Mouse (Mus musculus) MEL (cell line): ENCODE measurements around the gene Acpp.

ENCODE experiments used
- CTCF ChIP-seq, 3 experiments: IDR thresholded peaks in 2 of 3; conservative IDR thresholded peaks in 1 of 3; 2 replicates each; pipeline ENCODE4 v1.5.1; 2011 to 2012; ENCODE audit warnings: low read length in 3 of 3, low read depth in 2 of 3, mild to moderate bottlenecking in 2 of 3, improper control_type of control experiment in 1 of 3, inconsistent platforms in 1 of 3, mixed read lengths in 1 of 3, moderate library complexity in 1 of 3; ENCODE audit not compliant: control insufficient read depth in 1 of 3, insufficient read depth in 1 of 3, poor library complexity in 1 of 3, severe bottlenecking in 1 of 3
- ETS1 ChIP-seq: IDR thresholded peaks from 2 replicates; pipeline ENCODE4 v1.6.1; 2012; ENCODE audit warnings: low read depth, mild to moderate bottlenecking, inconsistent platforms, low read length, improper control_type of control experiment, moderate library complexity
- GABPA ChIP-seq: IDR thresholded peaks from 2 replicates; pipeline ENCODE4 v1.6.1; 2012; ENCODE audit warnings: low read depth, mild to moderate bottlenecking, inconsistent platforms, low read length, improper control_type of control experiment, moderate library complexity
- POLR2A ChIP-seq, 2 experiments: IDR thresholded peaks; 2 replicates each; pipeline ENCODE4 v1.6.1; 2011 to 2012; ENCODE audit warnings: low read length in 2 of 2, mild to moderate bottlenecking in 2 of 2, control low read depth in 1 of 2, improper control_type of control experiment in 1 of 2, low read depth in 1 of 2, moderate library complexity in 1 of 2; ENCODE audit not compliant: control insufficient read depth in 1 of 2, insufficient read depth in 1 of 2, poor library complexity in 1 of 2
- POLR2AphosphoS5 ChIP-seq: IDR thresholded peaks from 2 replicates; pipeline ENCODE4 v1.6.1; 2012; ENCODE audit warnings: low read depth, borderline replicate concordance, mild to moderate bottlenecking, inconsistent platforms, low read length, moderate library complexity, mixed read lengths
- ZC3H11A ChIP-seq: IDR thresholded peaks from 2 replicates; pipeline ENCODE4 v1.6.1; 2012; ENCODE audit warnings: low read depth, mild to moderate bottlenecking, inconsistent platforms, low read length, improper control_type of control experiment

- TF ChIP-seq POLR2A (IDR thresholded peaks at IDR 0.05; ENCODE audit: control insufficient read depth in 1 of 2, insufficient read depth in 1 of 2, low read depth in 1 of 2, low read length in 2 of 2, poor library complexity in 1 of 2): no peak
- TF ChIP-seq ZC3H11A: no peak
- TF ChIP-seq GABPA: no peak
- no peak for TF ChIP-seq POLR2AphosphoS5
- TF ChIP-seq CTCF (IDR thresholded peaks at IDR 0.05 in 2 of 3, conservative IDR thresholded peaks at IDR 0.05 in 1 of 3; ENCODE audit: control insufficient read depth in 1 of 3, insufficient read depth in 1 of 3, low read depth in 2 of 3, low read length in 3 of 3, poor library complexity in 1 of 3, severe bottlenecking in 1 of 3): no peak
- no peak for TF ChIP-seq ETS1
Measured at GRCm38 (mm10) chr9:104275084-104275785, 62.3 kb downstream of the Acpp start.
